Mouse (Mus musculus): ENCODE results near the gene Nkpd1. TPM values are rescaled to one million over a fixed set of nuclear protein-coding genes. Genes with fewer than 3 reads are reported as not detected.
"Not testable (repeated sequence)": the region's sequence is repeated elsewhere in the genome, so short reads cannot be mapped to it uniquely, and the experiment has no call there.

The Nkpd1 gene
- polyA plus RNA-seq, 1 experiment from 2014 or later, result not detected

DNA sequence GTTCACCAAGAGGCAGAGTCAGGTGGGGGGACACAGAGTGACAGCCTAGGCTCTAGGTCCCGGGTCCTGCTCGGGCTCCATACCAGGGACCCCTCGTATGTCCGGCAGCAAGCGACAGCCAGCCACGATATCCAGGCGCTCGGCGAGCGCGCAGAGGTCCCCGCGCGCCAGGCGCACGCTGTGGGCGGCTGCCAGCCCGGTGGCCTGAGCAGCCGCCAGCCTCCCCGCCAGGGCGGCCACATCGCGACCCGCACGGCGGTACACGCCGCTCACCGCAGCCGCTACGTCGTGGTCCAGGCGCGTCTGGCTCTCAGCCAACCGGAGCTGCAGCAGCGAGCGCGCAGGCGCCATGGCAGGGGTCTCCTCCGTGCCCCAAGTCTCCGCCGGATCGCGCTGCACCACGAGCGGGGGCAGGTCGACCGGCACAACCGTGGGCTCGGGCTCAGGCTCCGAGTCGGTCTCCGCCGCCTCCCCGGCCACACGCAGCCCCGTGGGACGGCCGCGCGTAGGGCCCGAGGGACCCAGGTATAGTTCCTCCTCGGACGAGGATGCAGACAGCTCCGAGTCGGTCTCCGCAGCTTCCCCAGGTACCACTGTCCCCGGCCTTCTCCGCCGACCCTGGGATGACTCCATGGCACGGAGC lies 10.5 kb upstream of the Nkpd1 start:
- Histone ChIP-seq H3K27ac (replicated peaks) (no peak overlapping the region; the same call in 1 of the 2 replicates), H3K27me3 (replicated peaks) (no peaks in the 10 kb centered on the region), H3K9ac (peak overlapping the region; percentile 90), H3K4me1 (peaks cover 26% of the 10 kb centered on the region), H3K36me3 (no peaks in the 10 kb centered on the region), H3K9me3 (no peaks in the 10 kb centered on the region), H3K4me2 (peak overlapping the region; percentile 88), H3K4me3 (peak overlapping the region; percentile 79)
- ATAC-seq (ENCODE audit: extremely low read depth, insufficient number of reproducible peaks, low FRiP score, low TSS enrichment), result no peak; the same call in 1 of the 2 replicates
- under 1% methylated on average over 71 of the region's 71 CpGs for WGBS

- Histone ChIP-seq H3K9ac (peak overlapping the region; percentile 90), H3K36me3 (no peaks in the 10 kb centered on the region), H3K27me3 (replicated peaks) (no peaks in the 10 kb centered on the region), H3K27ac (replicated peaks) (peak overlapping the region; percentile 83; the same call in 1 of the 2 replicates), H3K4me3 (peak overlapping the region; percentile 79), H3K4me2 (peak overlapping the region; percentile 88), H3K9me3 (no peaks in the 10 kb centered on the region), H3K4me1 (peaks cover 26% of the 10 kb centered on the region)
- WGBS, result 5% methylated on average over 18 of the region's 18 CpGs
- no peak for ATAC-seq (ENCODE audit: extremely low read depth, insufficient number of reproducible peaks, low FRiP score, low TSS enrichment)
These were observed 10.0 kb upstream of the Nkpd1 start for GRCm38 (mm10) chr7:19507612-19507981.

DNA sequence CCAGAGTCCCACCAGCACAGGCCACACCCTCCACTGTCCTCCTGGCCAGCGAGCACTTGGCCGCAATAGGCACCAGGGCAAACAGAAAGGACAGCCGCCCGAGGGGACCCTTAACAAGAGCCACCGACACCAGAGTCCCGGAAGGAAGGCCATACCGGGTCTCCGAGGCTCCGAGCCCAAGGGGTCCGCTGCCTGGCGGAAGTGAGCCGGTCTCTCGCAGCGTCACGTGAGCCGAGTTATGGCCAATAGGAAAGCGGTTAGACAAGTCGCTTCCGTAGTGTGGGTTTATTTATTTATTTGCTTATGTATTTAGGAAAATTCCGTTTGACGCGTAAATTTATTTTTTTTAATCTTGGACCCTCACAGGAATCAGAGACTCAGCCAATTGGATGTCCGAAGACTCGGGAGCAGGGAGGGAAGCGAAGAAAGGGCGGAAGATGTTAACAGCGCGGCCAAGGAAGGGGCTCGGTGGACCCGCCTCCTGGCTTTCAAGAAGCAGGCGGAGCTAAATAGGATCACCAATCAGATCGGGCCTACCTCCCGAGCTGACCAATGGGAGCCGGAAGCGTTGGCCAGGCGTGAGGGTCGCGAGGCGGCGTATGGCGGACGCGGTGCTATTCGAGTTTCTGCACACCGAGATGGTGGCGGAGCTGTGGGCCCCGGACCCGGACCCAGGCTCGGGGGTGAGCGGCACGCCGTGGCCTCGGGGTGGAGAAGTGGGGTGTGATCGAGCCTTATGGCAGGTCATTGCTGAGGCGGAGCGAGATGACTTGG lies 9.3 kb upstream of the Nkpd1 start, which contains the start of the genes Bloc1s3 and Trappc6a:
Gene Bloc1s3, minus strand, starts transcription at position 218 of the 774 bp plus-strand sequence.
Gene Trappc6a, plus strand, starts transcription at position 246 of the 774 bp plus-strand sequence.
- under 1% methylated on average over 56 of the region's 56 CpGs for WGBS
- Histone ChIP-seq H3K36me3 (no peaks in the 10 kb centered on the region), H3K4me2 (peak within 1 kb of the TSS; percentile 88), H3K27me3 (replicated peaks) (no peaks in the 10 kb centered on the region), H3K27ac (replicated peaks) (peak within 1 kb of the TSS; percentile 83), H3K9me3 (no peaks in the 10 kb centered on the region), H3K4me3 (peak within 1 kb of the TSS; percentile 79), H3K4me1 (peaks cover 26% of the 10 kb centered on the region), H3K9ac (peak within 1 kb of the TSS; percentile 90)
- ATAC-seq (ENCODE audit: extremely low read depth, insufficient number of reproducible peaks, low FRiP score, low TSS enrichment), result peak; percentile 85

DNA sequence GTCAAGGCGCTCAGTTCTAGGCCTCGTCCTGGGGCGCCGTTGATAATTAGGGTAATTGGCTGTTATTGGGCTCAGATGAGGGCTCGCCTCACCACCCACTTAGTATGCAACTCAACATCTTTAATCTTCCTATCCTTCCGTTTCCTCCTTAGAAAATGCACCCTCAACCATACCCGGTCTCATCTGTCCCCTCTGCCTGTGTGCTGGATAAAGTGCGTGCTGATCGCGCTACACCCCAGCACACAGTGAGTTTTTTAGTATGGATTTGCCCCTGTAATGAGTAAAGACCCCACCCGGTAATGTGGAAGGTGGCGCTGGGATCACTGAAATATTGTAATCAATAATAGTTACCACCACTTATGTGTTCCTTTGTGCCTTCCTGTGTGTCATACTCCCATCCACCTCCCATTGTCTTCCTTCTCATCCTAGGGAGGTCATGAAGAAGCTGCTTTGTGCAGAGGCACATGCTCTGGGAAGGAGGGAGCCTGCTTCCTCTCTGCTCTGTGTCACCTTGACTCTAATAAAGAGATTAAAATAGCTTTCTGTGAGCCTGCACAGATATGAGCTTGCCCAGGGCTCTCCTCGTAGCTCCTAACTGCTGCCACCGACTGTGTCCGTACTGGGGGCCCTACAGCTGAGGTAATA lies 8.6 kb upstream of the Nkpd1 start:
- Histone ChIP-seq H3K27me3 (replicated peaks) (no peaks in the 10 kb centered on the region), H3K9ac (peak overlapping the region; percentile 90), H3K4me1 (peaks cover 26% of the 10 kb centered on the region), H3K4me2 (peak overlapping the region; percentile 88), H3K27ac (replicated peaks) (peak overlapping the region; percentile 83), H3K4me3 (peak overlapping the region; percentile 79), H3K9me3 (no peaks in the 10 kb centered on the region), H3K36me3 (no peaks in the 10 kb centered on the region)
- no peak for ATAC-seq (ENCODE audit: extremely low read depth, insufficient number of reproducible peaks, low FRiP score, low TSS enrichment)
- 3% methylated on average over 15 of the region's 15 CpGs for WGBS

- Histone ChIP-seq H3K27ac (replicated peaks) (peak overlapping the region; percentile 83), H3K4me1 (peaks cover 26% of the 10 kb centered on the region), H3K4me2 (peak overlapping the region; percentile 88), H3K27me3 (replicated peaks) (no peaks in the 10 kb centered on the region), H3K36me3 (no peaks in the 10 kb centered on the region), H3K9ac (peak overlapping the region; percentile 90; the same call in 1 of the 2 replicates), H3K4me3 (peak overlapping the region; percentile 79), H3K9me3 (no peaks in the 10 kb centered on the region)
- WGBS, result 90% methylated on average over 7 of the region's 7 CpGs
- no peak for ATAC-seq (ENCODE audit: extremely low read depth, insufficient number of reproducible peaks, low FRiP score, low TSS enrichment)
These were observed 7.9 kb upstream of the Nkpd1 start for GRCm38 (mm10) chr7:19509786-19510185.

DNA sequence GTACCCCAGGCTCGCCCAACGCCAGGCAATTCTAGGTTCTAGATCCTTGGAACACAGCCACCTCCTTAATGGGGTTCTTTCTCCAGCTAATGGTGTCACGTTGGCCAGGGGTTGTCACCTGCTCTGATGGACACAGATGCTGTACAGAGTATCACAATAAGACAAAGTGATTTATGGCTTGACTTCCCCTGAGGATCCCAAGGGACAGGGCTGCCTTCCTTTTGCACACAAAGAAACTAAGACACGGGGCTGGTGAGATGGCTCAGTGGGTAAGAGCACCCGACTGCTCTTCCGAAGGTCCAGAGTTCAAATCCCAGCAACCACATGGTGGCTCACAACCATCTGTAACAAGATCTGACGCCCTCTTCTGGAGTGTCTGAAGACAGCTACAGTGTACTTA lies 5.7 kb upstream of the Nkpd1 start:
- Histone ChIP-seq H3K27me3 (replicated peaks) (peaks cover 15% of the 10 kb centered on the region), H3K4me1 (peaks cover 19% of the 10 kb centered on the region)
- 74% methylated on average over 7 of the region's 7 CpGs for WGBS
- H3K9ac ChIP-seq; H3K4me2 ChIP-seq; H3K9me3 ChIP-seq; ATAC-seq (ENCODE audit: extremely low read depth, insufficient number of reproducible peaks, low FRiP score, low TSS enrichment); H3K36me3 ChIP-seq; H3K4me3 ChIP-seq; H3K27ac ChIP-seq (replicated peaks): not testable (repeated sequence)

- peaks cover 19% of the 10 kb centered on the region for H3K27me3 ChIP-seq (replicated peaks)
- no peaks in the 10 kb centered on the region for H3K9me3 ChIP-seq
- H3K4me2 ChIP-seq, result no peak overlapping the region
- no peaks in the 10 kb centered on the region for H3K36me3 ChIP-seq
- peaks cover 15% of the 10 kb centered on the region for H3K4me1 ChIP-seq
- no peak for ATAC-seq (ENCODE audit: extremely low read depth, insufficient number of reproducible peaks, low FRiP score, low TSS enrichment)
- H3K27ac ChIP-seq (replicated peaks), result no peak overlapping the region
- no peak overlapping the region for H3K9ac ChIP-seq
- no peak overlapping the region for H3K4me3 ChIP-seq
- 64% methylated on average over 6 of the region's 6 CpGs for WGBS
These were observed 5.3 kb upstream of the Nkpd1 start for GRCm38 (mm10) chr7:19512353-19512752.

DNA sequence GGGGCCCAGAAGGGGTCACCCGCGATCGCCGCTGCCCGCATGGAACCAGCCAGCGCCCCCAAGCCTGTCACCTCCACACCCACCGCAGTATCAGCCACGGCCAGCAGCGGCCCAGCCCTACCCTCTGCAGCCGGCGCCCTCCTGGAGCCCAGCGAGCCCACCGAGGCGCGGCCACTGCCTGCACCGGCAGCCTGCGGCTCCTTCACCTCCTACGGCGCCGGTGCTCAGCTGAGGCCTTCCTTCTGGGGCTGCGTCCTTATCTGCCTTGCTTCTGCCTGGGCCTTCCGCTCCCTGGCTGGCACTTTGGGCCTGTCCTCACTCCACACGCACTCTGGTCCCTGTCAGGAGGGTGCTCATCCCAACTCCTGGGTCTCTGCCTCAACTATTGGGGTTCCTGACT lies 2.4 kb downstream of the Nkpd1 start:
- H3K9ac ChIP-seq, result peak overlapping the region; percentile 74

GRCm38 (mm10) chr7:19523017-19523756 lies 5.5 kb downstream of the Nkpd1 start:
- Histone ChIP-seq H3K27ac (replicated peaks) (no peak overlapping the region), H3K36me3 (no peaks in the 10 kb centered on the region), H3K4me1 (peaks cover 31% of the 10 kb centered on the region), H3K9me3 (no peaks in the 10 kb centered on the region), H3K9ac (peak overlapping the region; percentile 74), H3K27me3 (replicated peaks) (peaks cover 82% of the 10 kb centered on the region), H3K4me2 (peak overlapping the region; percentile 87), H3K4me3 (peak overlapping the region; percentile 54)
- no peak for ATAC-seq (ENCODE audit: extremely low read depth, insufficient number of reproducible peaks, low FRiP score, low TSS enrichment)
- 12% methylated on average over 72 of the region's 72 CpGs for WGBS

More for the DNA sequence above, 2.4 kb downstream of the Nkpd1 start:
- Histone ChIP-seq H3K4me2 (peak overlapping the region; percentile 75), H3K4me1 (peaks cover 38% of the 10 kb centered on the region), H3K27me3 (replicated peaks) (peaks cover 96% of the 10 kb centered on the region), H3K27ac (replicated peaks) (no peak overlapping the region), H3K9me3 (no peaks in the 10 kb centered on the region), H3K4me3 (peak overlapping the region; percentile 46), H3K36me3 (no peaks in the 10 kb centered on the region)
- WGBS, result 5% methylated on average over 23 of the region's 23 CpGs
- ATAC-seq (ENCODE audit: extremely low read depth, insufficient number of reproducible peaks, low FRiP score, low TSS enrichment), result no peak

GRCm38 (mm10) chr7:19523757-19524419 lies 6.2 kb downstream of the Nkpd1 start:
- H3K9ac ChIP-seq, result peak overlapping the region; percentile 74
- peak overlapping the region; percentile 87 for H3K4me2 ChIP-seq
- H3K27me3 ChIP-seq (replicated peaks), result peaks cover 75% of the 10 kb centered on the region
- H3K9me3 ChIP-seq, result no peaks in the 10 kb centered on the region
- peaks cover 31% of the 10 kb centered on the region for H3K4me1 ChIP-seq
- WGBS, result 2% methylated on average over 64 of the region's 64 CpGs
- peak overlapping the region; percentile 54 for H3K4me3 ChIP-seq
- no peak for ATAC-seq (ENCODE audit: extremely low read depth, insufficient number of reproducible peaks, low FRiP score, low TSS enrichment)
- no peak overlapping the region for H3K27ac ChIP-seq (replicated peaks)
- peaks cover 7% of the 10 kb centered on the region for H3K36me3 ChIP-seq

Measured in heart, embryonic 13.5 days (tissue).